Mouse (Mus musculus) E14TG2a.4 (cell line): ENCODE data around the gene Kif28.

Experiments used
- H3K27me3 ChIP-seq: 2 replicates; pipeline ENCODE4 v1.6.1; 2014; ENCODE audit warnings: low read length, control low read depth; ENCODE audit not compliant: insufficient read depth
- H3K36me3 ChIP-seq: 2 replicates; pipeline ENCODE4 v1.6.1; 2014; ENCODE audit warnings: low read length, control low read depth; ENCODE audit not compliant: insufficient read depth
- H3K4me1 ChIP-seq: replicated peaks from 2 replicates; pipeline ENCODE4 v1.6.1; 2014; ENCODE audit warnings: low read depth, low read length, control low read depth
- H3K4me3 ChIP-seq: replicated peaks from 2 replicates; pipeline ENCODE4 v1.5.1; 2014; ENCODE audit warnings: mild to moderate bottlenecking, low read length
- H3K9me3 ChIP-seq: 2 replicates; pipeline ENCODE4 v1.6.1; 2014; ENCODE audit warnings: low read length, control low read depth
- CTCF ChIP-seq: conservative IDR thresholded peaks from 2 replicates; pipeline ENCODE4 v1.5.1; 2014; ENCODE audit warnings: low read length
- NANOG ChIP-seq: IDR thresholded peaks from 2 replicates; pipeline ENCODE4 v1.6.1; 2014; ENCODE audit warnings: borderline replicate concordance, low read length, mixed read lengths
- POU5F1 ChIP-seq: IDR thresholded peaks from 2 replicates; pipeline ENCODE4 v1.6.1; 2014; ENCODE audit warnings: low read length, borderline replicate concordance

Gene Kif28

GRCm38 (mm10) chr1:179745171-179745570 is at the start of gene Kif28:
TSS of gene Kif28 (minus strand) at chr1:179745271.
- Histone ChIP-seq H3K4me1 (peaks cover 6% of the 10 kb centered on the region; the same call in 1 of the 2 replicates), H3K4me3 (no peak within 1 kb of the TSS), H3K27me3 (no peaks in the 10 kb centered on the region), H3K9me3 (no peaks in the 10 kb centered on the region), H3K36me3 (peaks cover 71% of the 10 kb centered on the region)
- TF ChIP-seq POU5F1 (no peak), NANOG (no peak), CTCF (no peak)

- Histone ChIP-seq H3K4me1 (no peaks in the 10 kb centered on the region), H3K4me3 (no peak overlapping the region), H3K9me3 (no peaks in the 10 kb centered on the region), H3K36me3 (peaks cover 99% of the 10 kb centered on the region), H3K27me3 (no peaks in the 10 kb centered on the region)
- TF ChIP-seq CTCF = no peak
- TF ChIP-seq NANOG = no peak
- TF ChIP-seq POU5F1 = no peak
Measured at GRCm38 (mm10) chr1:179787281-179787680, 42.2 kb upstream of the Kif28 start.

- no peak for TF ChIP-seq POU5F1
- no peak for TF ChIP-seq CTCF
- no peak for TF ChIP-seq NANOG
- no peak overlapping the region for H3K4me3 ChIP-seq
- H3K36me3 ChIP-seq = peaks cover 99% of the 10 kb centered on the region
- no peaks in the 10 kb centered on the region for H3K27me3 ChIP-seq
- no peaks in the 10 kb centered on the region for H3K9me3 ChIP-seq
- no peaks in the 10 kb centered on the region for H3K4me1 ChIP-seq
Measured at GRCm38 (mm10) chr1:179785502-179785901, 40.4 kb upstream of the Kif28 start.

- Histone ChIP-seq H3K27me3 (no peaks in the 10 kb centered on the region), H3K36me3 (peaks cover 99% of the 10 kb centered on the region), H3K4me1 (no peaks in the 10 kb centered on the region), H3K9me3 (no peaks in the 10 kb centered on the region), H3K4me3 (no peak overlapping the region)
- TF ChIP-seq CTCF = no peak
- TF ChIP-seq POU5F1 = no peak
- no peak for TF ChIP-seq NANOG
Measured at GRCm38 (mm10) chr1:179784098-179784497, 39.0 kb upstream of the Kif28 start.

- H3K4me3 ChIP-seq = no peak overlapping the region
- no peaks in the 10 kb centered on the region for H3K27me3 ChIP-seq
- no peaks in the 10 kb centered on the region for H3K9me3 ChIP-seq
- TF ChIP-seq POU5F1 (no peak), CTCF (no peak), NANOG (no peak)
- peaks cover 98% of the 10 kb centered on the region for H3K36me3 ChIP-seq
- H3K4me1 ChIP-seq = no peaks in the 10 kb centered on the region
Measured at GRCm38 (mm10) chr1:179776831-179777230, 31.8 kb upstream of the Kif28 start.

GRCm38 (mm10) chr1:179760553-179760952 is 15.5 kb upstream of the Kif28 start:
- Histone ChIP-seq H3K27me3 (no peaks in the 10 kb centered on the region), H3K36me3 (peaks cover 96% of the 10 kb centered on the region), H3K4me3 (no peak overlapping the region), H3K9me3 (no peaks in the 10 kb centered on the region), H3K4me1 (no peaks in the 10 kb centered on the region)
- no peak for TF ChIP-seq CTCF
- TF ChIP-seq POU5F1 = no peak
- TF ChIP-seq NANOG = no peak

GRCm38 (mm10) chr1:179760086-179760485 is 15.0 kb upstream of the Kif28 start:
- Histone ChIP-seq H3K9me3 (no peaks in the 10 kb centered on the region), H3K36me3 (peaks cover 96% of the 10 kb centered on the region), H3K27me3 (no peaks in the 10 kb centered on the region), H3K4me1 (no peaks in the 10 kb centered on the region), H3K4me3 (no peak overlapping the region)
- TF ChIP-seq CTCF (no peak), NANOG (no peak), POU5F1 (no peak)

GRCm38 (mm10) chr1:179756477-179756876 is 11.4 kb upstream of the Kif28 start:
- peaks cover 98% of the 10 kb centered on the region for H3K36me3 ChIP-seq
- H3K27me3 ChIP-seq = no peaks in the 10 kb centered on the region
- no peak overlapping the region for H3K4me3 ChIP-seq
- H3K4me1 ChIP-seq = no peaks in the 10 kb centered on the region
- no peak for TF ChIP-seq CTCF
- TF ChIP-seq POU5F1 = no peak
- no peak for TF ChIP-seq NANOG
- H3K9me3 ChIP-seq = no peaks in the 10 kb centered on the region

- H3K27me3 ChIP-seq = no peaks in the 10 kb centered on the region
- no peak overlapping the region for H3K4me3 ChIP-seq
- H3K9me3 ChIP-seq = no peaks in the 10 kb centered on the region
- H3K36me3 ChIP-seq = peaks cover 98% of the 10 kb centered on the region
- TF ChIP-seq NANOG (no peak), CTCF (no peak), POU5F1 (no peak)
- peaks cover 7% of the 10 kb centered on the region; the same call in 1 of the 2 replicates for H3K4me1 ChIP-seq
Measured at GRCm38 (mm10) chr1:179753006-179753405, 7.9 kb upstream of the Kif28 start.
